Mouse (Mus musculus): Measurements from ENCODE around the gene Prrc2a.

GRCm38 (mm10) chr17:35187959-35188610 is 23.4 kb upstream of the Prrc2a start, which contains the start of gene Lst1:
- TF ChIP-seq CTCF (IDR thresholded peaks at IDR 0.05; ENCODE audit: insufficient read depth, low read depth, low read length) (no peak), POLR2A (IDR thresholded peaks at IDR 0.05; ENCODE audit: insufficient read depth, low read depth, low read length) (no peak)
